Mouse (Mus musculus) cortical plate, adult 2 months (tissue): Measurements from ENCODE around the gene Ptprg. TPM values are rescaled to one million over a fixed set of nuclear protein-coding genes. Genes with fewer than 3 reads are reported as not detected.

Experiments used
- H3K27ac ChIP-seq: fragments of 200-500 bp; 2 replicates; pipeline ENCODE4 v1.5.1; 2012; ENCODE audit warnings: low read length, control low read depth, inconsistent platforms; ENCODE audit not compliant: insufficient read depth
- H3K4me1 ChIP-seq: fragments of 200-500 bp; 2 replicates; pipeline ENCODE4 v1.6.1; 2011; ENCODE audit warnings: low read length; ENCODE audit not compliant: control insufficient read depth, insufficient read depth
- H3K4me3 ChIP-seq: fragments of 200-500 bp; 2 replicates; pipeline ENCODE4 v1.5.1; 2011; ENCODE audit warnings: mild to moderate bottlenecking, low read length, control low read depth; ENCODE audit not compliant: insufficient read depth
- CTCF ChIP-seq: fragments of 200-500 bp; IDR thresholded peaks from 2 replicates; pipeline ENCODE4 v1.5.1; 2011; ENCODE audit warnings: mild to moderate bottlenecking, control low read depth, low read length; ENCODE audit not compliant: insufficient read depth; ENCODE audit errors: extremely low read depth
- POLR2A ChIP-seq: fragments of 200-500 bp; IDR thresholded peaks from 2 replicates; pipeline ENCODE4 v1.6.1; 2011; ENCODE audit warnings: mild to moderate bottlenecking, low read length, control low read depth; ENCODE audit not compliant: insufficient read depth; ENCODE audit errors: extremely low read depth
- polyA plus RNA-seq: library from polyadenylated mRNA; depleted of rRNA; stranded (reverse); fragments of >200 nt; gene quantifications from 2 replicates; pipeline ENCODE4 v1.2.3, GENCODE M21; 2012

The Ptprg gene
- polyA plus RNA-seq, 1 experiment = 27.9 TPM

DNA sequence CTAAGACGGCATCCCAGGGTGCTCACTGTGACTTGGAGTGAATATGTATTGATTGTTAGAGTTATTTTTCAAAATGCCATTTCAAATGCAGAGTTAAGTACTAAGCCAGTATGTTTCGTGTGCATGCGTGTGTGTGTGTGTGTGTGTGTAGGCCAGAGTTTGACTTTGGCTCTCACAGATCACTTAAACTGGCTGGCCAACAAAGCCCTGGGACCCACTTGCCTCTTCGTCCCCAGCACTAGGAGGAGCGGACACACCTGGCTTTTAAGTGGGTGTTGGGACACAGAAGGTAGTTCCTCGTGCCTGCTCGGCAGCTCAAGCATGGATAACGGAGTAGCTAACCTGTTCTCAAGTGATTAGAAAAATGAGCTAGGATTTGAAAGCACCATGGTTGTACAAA is 24.6 kb downstream of the Ptprg start:
- H3K4me3 ChIP-seq = no peak overlapping the region
- TF ChIP-seq POLR2A = no peak
- no peak for TF ChIP-seq CTCF
- 0 out of 2 replicates have a peak, but pooled peaks cover 4% of the 10 kb centered on the region for H3K4me1 ChIP-seq
- H3K27ac ChIP-seq = no peak overlapping the region

DNA sequence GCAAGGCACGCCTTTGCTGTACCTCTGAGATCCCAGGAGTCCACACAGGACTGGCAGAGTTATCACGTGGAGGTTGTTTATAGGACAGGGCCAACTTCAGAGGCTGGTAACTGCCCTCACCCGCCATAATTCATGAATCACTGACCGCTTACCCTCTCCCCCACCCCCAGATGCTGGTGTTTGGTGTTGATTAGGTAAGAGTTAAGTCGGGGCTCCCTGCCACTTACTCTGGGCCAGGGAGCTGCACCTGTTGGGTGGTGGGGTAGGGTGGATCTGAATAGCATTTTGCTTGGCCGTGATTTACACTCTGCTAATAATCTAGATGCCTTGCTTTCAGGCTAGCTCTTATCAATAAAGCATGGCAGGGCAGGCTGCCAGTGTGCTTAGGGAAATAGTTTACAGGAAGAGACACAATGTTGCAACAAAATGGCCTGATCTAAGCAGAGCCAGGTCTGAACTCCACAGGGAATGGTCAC is 25.2 kb downstream of the Ptprg start:
- no peak for TF ChIP-seq POLR2A
- TF ChIP-seq CTCF = no peak
- Histone ChIP-seq H3K4me3 (no peak overlapping the region), H3K4me1 (0 out of 2 replicates have a peak, but pooled peaks cover 3% of the 10 kb centered on the region), H3K27ac (no peak overlapping the region)

DNA sequence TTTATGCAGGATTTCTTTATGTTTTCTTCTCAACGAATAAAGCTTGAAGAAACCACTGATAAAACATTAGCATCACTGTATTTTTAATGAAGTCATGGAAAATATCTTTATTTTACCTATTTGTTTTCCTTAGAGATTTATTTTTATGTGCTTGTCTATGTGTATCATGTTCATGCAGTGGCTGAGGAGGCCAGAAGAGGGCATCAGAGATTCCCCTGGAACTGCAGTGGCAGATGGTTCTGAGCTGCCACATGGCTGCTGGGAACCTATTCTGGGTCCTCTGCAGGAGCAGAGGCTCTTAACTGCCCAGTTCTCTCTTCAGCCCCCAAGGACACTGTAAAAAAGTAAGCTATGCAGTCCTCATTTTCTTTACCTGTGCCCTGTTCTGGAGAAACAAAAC is 26.6 kb downstream of the Ptprg start:
- 0 out of 2 replicates have a peak, but pooled peaks cover 3% of the 10 kb centered on the region for H3K4me1 ChIP-seq
- TF ChIP-seq CTCF = no peak
- no peak overlapping the region for H3K27ac ChIP-seq
- H3K4me3 ChIP-seq = no peak overlapping the region

DNA sequence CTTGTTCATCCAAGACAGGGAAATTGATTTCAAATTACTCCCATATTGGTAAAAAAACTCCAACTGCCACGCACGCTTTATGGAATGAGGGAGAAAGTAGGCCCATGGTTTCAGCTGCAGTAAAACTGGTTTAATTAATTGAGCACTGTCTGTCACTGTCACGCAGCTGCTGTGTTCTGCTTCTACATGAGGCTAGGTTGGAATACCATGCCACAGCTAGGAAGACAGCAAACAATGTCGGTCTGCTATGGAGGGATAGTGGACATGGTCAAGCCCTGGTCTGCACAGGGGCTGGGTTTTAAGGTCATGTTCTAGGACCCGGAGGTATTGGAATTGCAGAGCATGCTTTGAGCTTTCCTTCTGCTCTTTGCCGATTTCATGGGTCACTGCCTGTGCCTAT is 30.9 kb downstream of the Ptprg start:
- Histone ChIP-seq H3K4me1 (no peaks in the 10 kb centered on the region), H3K4me3 (no peak overlapping the region), H3K27ac (no peak overlapping the region)
- no peak for TF ChIP-seq POLR2A

DNA sequence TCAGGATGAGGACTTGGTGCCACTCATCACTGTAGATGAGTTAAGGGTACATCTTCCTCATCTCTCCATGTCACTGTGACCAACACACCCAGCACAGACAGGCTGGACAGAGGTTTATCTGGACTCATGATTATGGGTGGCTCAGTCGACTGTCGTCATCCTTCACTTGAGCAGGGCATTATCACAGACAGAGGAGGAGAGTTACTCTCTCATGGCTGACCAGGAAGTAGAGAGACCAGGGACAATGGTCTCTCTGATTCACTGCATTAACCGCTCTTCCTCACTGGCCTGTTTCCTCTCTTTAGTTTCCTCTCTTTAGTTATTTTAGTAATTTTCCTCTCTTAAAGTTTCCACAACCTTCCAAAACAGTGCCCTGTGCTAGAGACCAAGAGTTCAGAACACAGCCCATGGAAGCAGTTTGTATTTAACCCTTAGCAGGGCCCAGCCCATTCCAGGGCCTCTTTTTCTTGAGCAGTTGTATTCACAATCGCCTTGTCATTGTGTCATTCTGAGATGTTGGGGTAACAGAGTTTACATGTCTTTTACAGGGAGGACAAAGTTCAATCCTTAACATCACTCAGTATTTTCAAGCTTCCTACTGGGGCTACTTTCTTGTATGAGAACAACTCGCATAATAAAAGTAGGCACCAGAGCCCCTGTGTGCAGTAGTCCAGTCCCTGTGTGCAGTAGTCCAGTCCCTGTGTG is 31.7 kb downstream of the Ptprg start:
- no peaks in the 10 kb centered on the region for H3K4me1 ChIP-seq
- H3K4me3 ChIP-seq = no peak overlapping the region
- H3K27ac ChIP-seq = no peak overlapping the region
- TF ChIP-seq POLR2A (no peak), CTCF (no peak)

DNA sequence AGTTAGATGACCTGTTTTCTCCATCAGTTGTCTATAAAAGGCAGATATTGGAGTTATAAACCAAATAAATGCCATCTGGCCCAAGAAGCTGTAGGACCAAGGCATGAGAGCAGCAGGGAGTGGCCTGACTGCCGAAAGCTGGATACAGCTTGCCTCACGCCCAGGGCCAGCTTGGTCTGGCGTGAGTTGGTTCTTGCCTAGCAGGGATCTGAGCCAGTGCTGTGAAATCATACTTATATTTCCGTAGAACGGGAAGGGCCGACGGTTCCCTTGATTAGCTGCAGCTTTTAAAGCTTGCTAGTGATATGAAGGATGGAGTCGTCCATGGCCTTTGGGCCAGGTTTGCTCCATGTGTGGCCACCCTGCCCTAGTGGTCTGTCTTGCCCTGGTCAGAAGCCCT is 37.1 kb downstream of the Ptprg start:
- no peak for TF ChIP-seq POLR2A
- no peak for TF ChIP-seq CTCF

DNA sequence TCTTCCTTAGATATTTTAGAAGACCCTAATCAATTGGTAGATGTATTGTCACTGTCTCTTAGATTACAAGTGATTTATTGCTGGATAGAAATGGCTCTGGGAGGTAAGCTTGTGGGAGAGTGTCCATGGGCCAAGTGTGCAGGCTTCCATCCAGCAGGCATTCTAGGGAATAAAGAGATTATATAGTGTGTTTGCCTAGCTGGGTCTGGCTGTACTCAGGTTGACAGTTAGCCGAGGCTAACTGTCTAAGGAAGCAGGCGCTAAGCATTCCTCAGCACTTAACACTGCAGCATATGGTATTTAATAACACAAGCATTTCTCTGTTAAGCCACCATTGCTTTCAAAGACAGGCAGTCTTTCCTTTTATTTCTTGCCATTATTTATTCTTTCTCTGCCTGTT is 39.3 kb downstream of the Ptprg start:
- H3K27ac ChIP-seq = no peak overlapping the region
- no peak overlapping the region for H3K4me3 ChIP-seq
- TF ChIP-seq CTCF (no peak), POLR2A (no peak)
- H3K4me1 ChIP-seq = peaks cover 3% of the 10 kb centered on the region; the same call in 1 of the 2 replicates

More for the DNA sequence above, 37.1 kb downstream of the Ptprg start:
- Histone ChIP-seq H3K4me3 (no peak overlapping the region), H3K4me1 (peaks cover 3% of the 10 kb centered on the region; the same call in 1 of the 2 replicates), H3K27ac (no peak overlapping the region)

DNA sequence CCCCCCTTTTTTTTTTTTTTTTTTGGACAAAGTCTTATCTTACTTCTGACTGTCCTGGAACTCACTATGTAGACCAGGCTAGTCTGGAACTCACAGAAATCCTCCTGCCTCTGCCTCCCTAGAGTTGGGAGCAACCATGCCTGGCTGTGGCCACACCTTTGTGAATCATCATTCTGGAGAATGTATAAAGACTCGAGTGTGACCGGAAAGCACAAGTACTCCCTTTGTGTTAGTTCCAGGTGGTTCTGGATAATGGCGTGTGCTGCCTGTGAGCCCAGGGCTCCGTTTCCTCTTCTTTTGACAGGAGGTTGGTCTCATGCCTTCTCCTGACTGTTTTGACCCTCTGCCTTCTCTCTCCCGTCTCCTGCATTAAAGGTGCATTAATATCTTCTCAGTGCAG is 41.0 kb downstream of the Ptprg start:
- H3K27ac ChIP-seq = no peak overlapping the region
- no peak for TF ChIP-seq POLR2A
- TF ChIP-seq CTCF = no peak
- peaks cover 4% of the 10 kb centered on the region; the same call in 1 of the 2 replicates for H3K4me1 ChIP-seq
- no peak overlapping the region for H3K4me3 ChIP-seq

DNA sequence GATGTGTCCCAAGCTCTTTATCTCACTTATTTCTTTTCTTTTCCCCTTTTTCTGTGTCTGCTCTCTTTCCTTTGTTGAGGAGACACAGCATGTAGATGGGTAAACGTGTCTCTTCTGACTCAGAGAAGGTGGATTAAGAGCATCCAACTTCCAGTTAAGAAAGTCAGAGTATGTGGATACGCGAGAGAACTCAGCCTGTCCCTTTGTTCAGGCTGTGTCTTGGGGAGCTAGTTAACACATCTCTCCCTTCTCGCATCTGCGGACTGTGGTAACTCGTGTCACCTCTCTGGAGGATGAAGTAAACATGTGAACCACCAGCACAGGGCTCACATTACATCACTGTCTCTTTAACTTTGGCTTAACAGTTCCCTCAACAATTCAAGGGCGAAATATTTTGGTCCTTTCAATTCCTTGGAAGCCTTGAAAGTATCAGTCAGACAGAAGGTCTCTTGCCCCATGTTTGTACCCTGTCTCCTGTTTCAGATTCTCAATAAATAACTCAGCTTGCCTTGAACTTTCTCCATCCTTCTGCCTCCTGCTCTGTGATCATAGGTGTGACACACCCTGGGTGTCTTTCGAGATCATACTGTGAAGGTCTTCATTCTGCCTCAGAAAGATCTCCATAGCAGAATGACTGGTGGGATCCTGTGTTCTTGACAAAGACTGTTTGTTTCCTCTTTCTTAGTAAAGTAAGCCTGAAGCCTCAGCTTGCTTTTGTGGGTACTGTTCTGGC is 51.0 kb downstream of the Ptprg start:
- no peak overlapping the region for H3K4me3 ChIP-seq
- no peak overlapping the region for H3K27ac ChIP-seq
- peaks cover 5% of the 10 kb centered on the region for H3K4me1 ChIP-seq
- TF ChIP-seq POLR2A = no peak
- no peak for TF ChIP-seq CTCF

DNA sequence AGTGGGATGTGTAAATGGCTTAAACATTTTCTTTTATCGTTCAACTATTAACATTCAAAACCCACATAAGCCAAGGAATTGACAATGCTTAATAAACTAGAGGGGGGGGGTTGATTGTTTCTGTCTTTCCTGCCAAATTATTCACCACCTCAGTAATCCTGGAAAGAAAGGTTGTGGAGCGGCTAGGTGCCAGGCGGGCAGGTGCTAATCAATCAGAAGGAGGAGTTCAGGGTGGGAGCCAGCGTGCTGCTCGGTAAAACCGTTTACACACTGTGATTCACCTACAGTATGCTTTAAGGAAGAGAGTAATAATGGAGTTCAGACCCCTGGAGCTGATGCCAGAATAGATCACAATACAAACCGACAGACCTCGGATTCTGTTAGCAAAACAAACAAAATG is 55.0 kb downstream of the Ptprg start:
- TF ChIP-seq CTCF (no peak), POLR2A (no peak)
- Histone ChIP-seq H3K27ac (no peak overlapping the region), H3K4me3 (no peak overlapping the region), H3K4me1 (peaks cover 5% of the 10 kb centered on the region)
